Mouse (Mus musculus) embryonic facial prominence, embryonic 15.5 days (tissue): Measurements from ENCODE around the gene Tmem45a. TPM values are rescaled to one million over a fixed set of nuclear protein-coding genes. Genes with fewer than 3 reads are reported as not detected.

ENCODE experiments used
- ATAC-seq: fragments of 200-750 bp; cut with Nextera tagmentation; 2 replicates; pipeline ENCODE4 v1.8.0; 2017; ENCODE audit warnings: low read depth, moderate TSS enrichment; ENCODE audit not compliant: insufficient number of reproducible peaks, low FRiP score, low TSS enrichment
- H3K27ac ChIP-seq: fragments of 300-500 bp; sonication (generic); replicated peaks from 2 replicates; pipeline ENCODE4 v1.5.1; 2015; ENCODE audit warnings: mild to moderate bottlenecking, inconsistent platforms
- H3K27me3 ChIP-seq: fragments of 300-500 bp; sonication (generic); 2 replicates; pipeline ENCODE4 v1.6.1; 2015; ENCODE audit warnings: inconsistent platforms
- H3K36me3 ChIP-seq: fragments of 300-500 bp; sonication (generic); 2 replicates; pipeline ENCODE4 v1.6.1; 2015; ENCODE audit warnings: mild to moderate bottlenecking, inconsistent platforms
- H3K4me1 ChIP-seq: fragments of 300-500 bp; sonication (generic); 2 replicates; pipeline ENCODE4 v1.6.1; 2015; ENCODE audit warnings: inconsistent platforms
- H3K4me2 ChIP-seq: fragments of 300-500 bp; sonication (generic); replicated peaks from 2 replicates; pipeline ENCODE4 v1.6.1; 2015; ENCODE audit warnings: mild to moderate bottlenecking, inconsistent platforms
- H3K4me3 ChIP-seq: fragments of 300-500 bp; sonication (generic); replicated peaks from 2 replicates; pipeline ENCODE4 v1.5.1; 2015; ENCODE audit warnings: mild to moderate bottlenecking, inconsistent platforms
- H3K9ac ChIP-seq: fragments of 300-500 bp; sonication (generic); 2 replicates; pipeline ENCODE4 v1.6.1; 2015; ENCODE audit warnings: inconsistent platforms
- H3K9me3 ChIP-seq: fragments of 300-500 bp; sonication (generic); replicated peaks from 2 replicates; pipeline ENCODE4 v1.6.1; 2016; ENCODE audit warnings: inconsistent platforms
- WGBS: fragments of 180-500 bp; shearing (Covaris S2); methylation state at CpG from one replicate; pipeline ENCODE4 v1.1.7; 2015; 5-methylcytosine and 5-hydroxymethylcytosine counted together
- polyA plus RNA-seq: library from polyadenylated mRNA; unstranded; fragments of >200 nt; fragmentation: Nextera tagmentation; extraction: Ambion mirVana; gene quantifications from 2 replicates; pipeline ENCODE4 v1.2.1, GENCODE M21; 2015

Tmem45a gene
- polyA plus RNA-seq, 1 experiment from 2014 or later = 101 TPM

- H3K4me2 ChIP-seq = no peak within 1 kb of the TSS
- no peak within 1 kb of the TSS for H3K9ac ChIP-seq
- H3K9me3 ChIP-seq = no peaks in the 10 kb centered on the region
- no peak for ATAC-seq
- H3K27ac ChIP-seq = no peak within 1 kb of the TSS
- H3K4me1 ChIP-seq = no peaks in the 10 kb centered on the region
- H3K36me3 ChIP-seq = no peaks in the 10 kb centered on the region
- H3K4me3 ChIP-seq = no peak within 1 kb of the TSS
- WGBS = 73% methylated on average over 8 of the region's 8 CpGs
- H3K27me3 ChIP-seq = no peaks in the 10 kb centered on the region
These were observed 90.4 kb downstream of the Tmem45a start, which contains the start of gene Adgrg7 for GRCm38 (mm10) chr16:56795481-56796139. TSS of gene Adgrg7 (minus strand) at chr16:56795855.

GRCm38 (mm10) chr16:56794383-56795144 lies 91.4 kb downstream of the Tmem45a start:
- Histone ChIP-seq H3K4me1 (no peaks in the 10 kb centered on the region), H3K36me3 (no peaks in the 10 kb centered on the region), H3K27ac (no peak overlapping the region), H3K9ac (no peak overlapping the region), H3K4me3 (no peak overlapping the region), H3K27me3 (no peaks in the 10 kb centered on the region), H3K9me3 (no peaks in the 10 kb centered on the region), H3K4me2 (no peak overlapping the region)
- 83% methylated on average over 7 of the region's 7 CpGs for WGBS
- ATAC-seq = no peak

- Histone ChIP-seq H3K27me3 (no peaks in the 10 kb centered on the region), H3K36me3 (no peaks in the 10 kb centered on the region), H3K4me3 (no peak overlapping the region), H3K27ac (no peak overlapping the region), H3K9ac (no peak overlapping the region), H3K9me3 (no peaks in the 10 kb centered on the region), H3K4me1 (no peaks in the 10 kb centered on the region), H3K4me2 (no peak overlapping the region)
- ATAC-seq = no peak
- 71% methylated on average over 1 of the region's 1 CpGs for WGBS
These were observed 92.2 kb downstream of the Tmem45a start for GRCm38 (mm10) chr16:56793778-56794177.

- no peaks in the 10 kb centered on the region for H3K27me3 ChIP-seq
- 85% methylated on average over 2 of the region's 2 CpGs for WGBS
- no peak overlapping the region for H3K27ac ChIP-seq
- no peaks in the 10 kb centered on the region for H3K4me1 ChIP-seq
- H3K36me3 ChIP-seq = no peaks in the 10 kb centered on the region
- H3K4me2 ChIP-seq = no peak overlapping the region
- no peak overlapping the region for H3K9ac ChIP-seq
- no peak for ATAC-seq
- no peaks in the 10 kb centered on the region for H3K9me3 ChIP-seq
- no peak overlapping the region for H3K4me3 ChIP-seq
These were observed 100.0 kb downstream of the Tmem45a start for GRCm38 (mm10) chr16:56785943-56786342.

GRCm38 (mm10) chr16:56771163-56772105 lies 114.5 kb downstream of the Tmem45a start:
- H3K4me2 ChIP-seq = no peak overlapping the region
- no peak for ATAC-seq
- no peak overlapping the region for H3K27ac ChIP-seq
- no peaks in the 10 kb centered on the region for H3K36me3 ChIP-seq
- no peaks in the 10 kb centered on the region for H3K27me3 ChIP-seq
- no peak overlapping the region for H3K9ac ChIP-seq
- 49% methylated on average over 10 of the region's 10 CpGs for WGBS
- no peaks in the 10 kb centered on the region for H3K4me1 ChIP-seq
- no peak overlapping the region for H3K4me3 ChIP-seq
- no peaks in the 10 kb centered on the region for H3K9me3 ChIP-seq

Other genes starting within 250 kb of the Tmem45a start
- 145 and 157 TPM in 2 replicates for gene Tfg, start 168.7 kb downstream of the Tmem45a start, polyA plus RNA-seq
- not detected in 2 replicates for gene Adgrg7, start 90.3 kb downstream of the Tmem45a start, polyA plus RNA-seq
- gene Lnp1, start 41.9 kb upstream of the Tmem45a start, polyA plus RNA-seq = 0.25 and 1.1 TPM in 2 replicates
- gene Tmem45a2, start 185.2 kb upstream of the Tmem45a start, polyA plus RNA-seq = 0.15 and 0.38 TPM in 2 replicates
- 35.1 and 37.4 TPM in 2 replicates for gene Tomm70a, start 235.5 kb upstream of the Tmem45a start, polyA plus RNA-seq